Mouse (Mus musculus): ENCODE measurements at regions not wholly inside any gene's neighbourhood (a gene's known extent, or its start where the extent isn't known, plus 50 kb on each side); places are given as distances from the start of the nearest gene placed in this dataset.

DNA sequence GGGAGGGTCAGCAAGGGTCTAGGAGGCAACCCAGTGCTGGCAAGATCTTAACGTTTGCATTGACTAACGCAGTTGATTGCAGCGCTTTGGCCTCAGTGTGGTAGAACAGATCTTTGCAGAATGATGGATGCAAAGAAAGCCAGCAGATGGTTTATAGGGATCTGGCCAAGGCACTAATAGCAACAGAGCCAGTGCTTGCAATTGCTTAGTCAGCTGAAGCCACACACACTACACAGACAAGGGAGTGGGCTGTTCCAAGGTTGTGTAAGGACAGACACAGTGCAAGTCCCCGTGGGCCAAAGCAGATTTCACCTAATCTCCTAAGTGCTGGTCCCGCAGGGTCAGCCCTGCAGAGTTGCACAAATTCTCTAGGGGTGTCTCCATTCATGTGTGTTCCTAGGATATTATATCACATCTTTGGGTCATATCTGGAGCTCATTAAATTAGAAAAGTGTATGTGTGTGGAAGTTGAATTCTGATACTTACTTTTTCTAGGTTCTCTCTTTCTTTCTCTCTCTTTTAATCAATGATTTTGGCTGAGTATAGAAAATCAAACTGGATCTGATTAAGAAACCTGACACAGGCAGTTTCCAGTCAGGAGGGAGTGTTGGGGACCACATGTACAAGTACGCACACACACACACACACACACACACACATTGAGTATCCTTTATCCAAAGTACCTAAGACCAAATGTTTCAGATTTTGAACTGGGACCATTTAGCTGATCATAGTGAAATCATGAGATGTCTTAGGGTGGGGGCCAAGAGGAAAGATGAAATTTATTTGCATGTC is 68.5 kb upstream of the Mboat1 start:
- Histone ChIP-seq H3K9me3 (ENCODE audit: control insufficient read depth, low read length) (no peaks in the 10 kb centered on the region), H3K27ac (replicated peaks; ENCODE audit: low read depth, low read length) (no peak overlapping the region)
- DNase-seq = no peak

DNA sequence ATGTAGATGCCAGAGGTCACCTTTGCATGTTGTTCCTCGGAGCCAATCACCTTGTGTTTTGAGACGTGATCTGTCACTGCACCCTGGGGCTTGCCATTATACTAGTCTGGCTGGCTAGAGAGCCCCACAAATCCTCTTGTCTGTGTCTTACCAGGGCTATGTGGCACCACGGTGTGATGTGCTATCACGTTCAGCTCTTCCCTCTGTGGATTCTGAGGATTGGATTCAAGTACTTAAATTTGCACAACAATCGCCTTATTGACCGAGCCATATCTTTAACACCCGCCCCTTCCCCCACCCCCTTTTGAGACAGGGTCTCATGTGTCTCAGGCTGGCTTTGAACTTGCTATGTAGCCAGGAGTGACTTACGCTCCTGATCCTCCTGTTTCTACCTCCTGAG is 70.8 kb upstream of the Mboat1 start:
- no peaks in the 10 kb centered on the region for H3K27me3 ChIP-seq (ENCODE audit: control insufficient read depth, insufficient read depth, low read length)
- H3K4me1 ChIP-seq (ENCODE audit: control insufficient read depth, insufficient read depth, low read length) = no peaks in the 10 kb centered on the region
- no peaks in the 10 kb centered on the region for H3K36me3 ChIP-seq (ENCODE audit: control insufficient read depth, insufficient read depth, low read length)
- no peak overlapping the region for H3K4me3 ChIP-seq (replicated peaks; ENCODE audit: low read depth, low read length)
- no peak for DNase-seq
- no peak overlapping the region for H3K9ac ChIP-seq (replicated peaks; ENCODE audit: low read length)
- 35% methylated on average over 8 of the region's 8 CpGs for WGBS
- no peak overlapping the region for H3K4me2 ChIP-seq (ENCODE audit: low read length)
- no peak overlapping the region for H3K27ac ChIP-seq (replicated peaks; ENCODE audit: low read depth, low read length)
- no peak for ATAC-seq (ENCODE audit: low FRiP score, low TSS enrichment)
- H3K9me3 ChIP-seq (ENCODE audit: control insufficient read depth, low read length) = no peaks in the 10 kb centered on the region

More for the DNA sequence above, 68.5 kb upstream of the Mboat1 start:
- H3K9ac ChIP-seq (replicated peaks; ENCODE audit: low read length) = no peak overlapping the region
- no peaks in the 10 kb centered on the region for H3K27me3 ChIP-seq (ENCODE audit: control insufficient read depth, insufficient read depth, low read length)
- H3K36me3 ChIP-seq (ENCODE audit: control insufficient read depth, insufficient read depth, low read length) = no peaks in the 10 kb centered on the region
- 84% methylated on average over 6 of the region's 6 CpGs for WGBS
- H3K4me2 ChIP-seq (ENCODE audit: low read length) = no peak overlapping the region
- no peaks in the 10 kb centered on the region for H3K4me1 ChIP-seq (ENCODE audit: control insufficient read depth, insufficient read depth, low read length)
- H3K4me3 ChIP-seq (replicated peaks; ENCODE audit: low read depth, low read length) = no peak overlapping the region
- no peak for ATAC-seq (ENCODE audit: low FRiP score, low TSS enrichment)

DNA sequence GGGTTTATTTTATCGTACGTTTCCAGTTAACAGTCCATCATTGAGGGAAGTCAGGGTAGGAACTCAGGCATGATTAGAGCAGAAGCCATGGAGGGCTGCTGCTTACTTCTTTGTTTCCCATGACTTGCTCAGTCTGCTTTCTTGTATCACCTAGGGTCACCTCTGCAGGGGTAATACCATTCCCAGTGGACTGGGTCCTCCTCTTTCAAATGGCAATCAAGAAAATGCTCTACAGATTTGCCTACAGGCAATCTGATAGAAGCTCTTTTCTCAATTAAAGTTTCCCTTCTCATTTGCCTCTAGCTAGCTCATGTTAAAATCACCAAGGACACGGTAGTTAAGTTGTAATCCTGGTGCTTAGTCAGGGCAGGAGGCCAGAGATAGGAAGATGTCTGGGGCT is 72.5 kb upstream of the Mboat1 start:
- no peak for DNase-seq
- Histone ChIP-seq H3K36me3 (ENCODE audit: control insufficient read depth, insufficient read depth, low read length) (no peaks in the 10 kb centered on the region), H3K4me1 (ENCODE audit: control insufficient read depth, insufficient read depth, low read length) (no peaks in the 10 kb centered on the region), H3K4me3 (replicated peaks; ENCODE audit: low read depth, low read length) (no peak overlapping the region), H3K9ac (replicated peaks; ENCODE audit: low read length) (no peak overlapping the region), H3K27me3 (ENCODE audit: control insufficient read depth, insufficient read depth, low read length) (no peaks in the 10 kb centered on the region), H3K4me2 (ENCODE audit: low read length) (no peak overlapping the region), H3K27ac (replicated peaks; ENCODE audit: low read depth, low read length) (no peak overlapping the region), H3K9me3 (ENCODE audit: control insufficient read depth, low read length) (no peaks in the 10 kb centered on the region)
- WGBS = 73% methylated on average over 3 of the region's 3 CpGs
- no peak for ATAC-seq (ENCODE audit: low FRiP score, low TSS enrichment)

DNA sequence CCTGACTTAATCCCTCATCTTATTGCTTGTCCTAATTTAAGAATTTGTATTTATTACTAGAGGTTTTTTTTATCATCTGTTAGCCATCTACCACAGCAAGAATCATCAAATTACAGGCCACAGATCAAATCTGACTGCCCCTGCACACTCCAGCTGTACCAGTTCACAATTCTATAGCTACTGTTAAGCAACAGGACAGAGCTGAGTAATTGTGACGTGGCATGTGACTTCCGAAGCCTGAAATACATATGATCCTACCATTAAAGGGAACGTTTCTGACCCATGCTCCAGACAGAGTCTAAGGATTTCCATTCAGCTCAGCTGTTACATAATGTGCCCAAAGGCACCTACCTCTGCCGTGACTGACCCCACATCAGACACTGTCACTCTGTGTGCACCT is 74.0 kb upstream of the Mboat1 start:
- WGBS = 88% methylated on average over 4 of the region's 4 CpGs
- Histone ChIP-seq H3K4me3 (replicated peaks; ENCODE audit: low read depth, low read length) (no peak overlapping the region), H3K27me3 (ENCODE audit: control insufficient read depth, insufficient read depth, low read length) (no peaks in the 10 kb centered on the region), H3K9ac (replicated peaks; ENCODE audit: low read length) (no peak overlapping the region), H3K4me2 (ENCODE audit: low read length) (no peak overlapping the region), H3K9me3 (ENCODE audit: control insufficient read depth, low read length) (no peaks in the 10 kb centered on the region), H3K27ac (replicated peaks; ENCODE audit: low read depth, low read length) (no peak overlapping the region), H3K4me1 (ENCODE audit: control insufficient read depth, insufficient read depth, low read length) (no peaks in the 10 kb centered on the region), H3K36me3 (ENCODE audit: control insufficient read depth, insufficient read depth, low read length) (no peaks in the 10 kb centered on the region)
- no peak for ATAC-seq (ENCODE audit: low FRiP score, low TSS enrichment)
- no peak for DNase-seq

DNA sequence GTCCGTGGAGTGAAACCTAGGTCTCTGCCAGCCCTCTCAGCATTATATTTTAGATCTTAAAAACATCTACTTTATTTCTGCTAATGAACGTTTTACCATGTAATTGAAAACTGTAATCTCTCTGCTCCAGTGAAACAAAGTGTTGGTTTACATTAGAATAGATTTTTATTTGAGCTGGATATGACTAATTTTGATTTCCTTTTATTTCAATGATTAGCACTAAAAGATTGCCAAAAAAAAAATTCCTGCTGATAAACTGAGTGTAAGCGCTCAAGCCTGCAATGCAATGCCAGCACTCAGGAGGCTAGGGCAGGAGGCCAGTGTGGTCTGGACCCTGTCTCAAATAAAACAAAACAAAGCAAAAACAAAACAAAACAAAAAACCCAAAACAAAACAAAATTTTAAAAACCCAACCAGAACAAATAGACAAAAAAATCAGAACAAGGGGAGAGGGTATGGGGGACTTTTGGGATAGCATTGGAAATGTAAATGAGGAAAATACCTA is 69.3 kb upstream of the E2f3 start:
- H3K4me3 ChIP-seq (replicated peaks; ENCODE audit: low read depth, low read length) = no peak overlapping the region
- DNase-seq = no peak
- H3K9ac ChIP-seq (replicated peaks; ENCODE audit: low read length) = no peak overlapping the region
- no peak overlapping the region for H3K27ac ChIP-seq (replicated peaks; ENCODE audit: low read depth, low read length)
- H3K27me3 ChIP-seq (ENCODE audit: control insufficient read depth, insufficient read depth, low read length) = no peaks in the 10 kb centered on the region
- H3K9me3 ChIP-seq (ENCODE audit: control insufficient read depth, low read length) = no peaks in the 10 kb centered on the region
- H3K4me2 ChIP-seq (ENCODE audit: low read length) = no peak overlapping the region
- no peak for ATAC-seq (ENCODE audit: low FRiP score, low TSS enrichment)
- H3K36me3 ChIP-seq (ENCODE audit: control insufficient read depth, insufficient read depth, low read length) = no peaks in the 10 kb centered on the region
- no peaks in the 10 kb centered on the region for H3K4me1 ChIP-seq (ENCODE audit: control insufficient read depth, insufficient read depth, low read length)
- WGBS = 87% methylated on average over 3 of the region's 3 CpGs

DNA sequence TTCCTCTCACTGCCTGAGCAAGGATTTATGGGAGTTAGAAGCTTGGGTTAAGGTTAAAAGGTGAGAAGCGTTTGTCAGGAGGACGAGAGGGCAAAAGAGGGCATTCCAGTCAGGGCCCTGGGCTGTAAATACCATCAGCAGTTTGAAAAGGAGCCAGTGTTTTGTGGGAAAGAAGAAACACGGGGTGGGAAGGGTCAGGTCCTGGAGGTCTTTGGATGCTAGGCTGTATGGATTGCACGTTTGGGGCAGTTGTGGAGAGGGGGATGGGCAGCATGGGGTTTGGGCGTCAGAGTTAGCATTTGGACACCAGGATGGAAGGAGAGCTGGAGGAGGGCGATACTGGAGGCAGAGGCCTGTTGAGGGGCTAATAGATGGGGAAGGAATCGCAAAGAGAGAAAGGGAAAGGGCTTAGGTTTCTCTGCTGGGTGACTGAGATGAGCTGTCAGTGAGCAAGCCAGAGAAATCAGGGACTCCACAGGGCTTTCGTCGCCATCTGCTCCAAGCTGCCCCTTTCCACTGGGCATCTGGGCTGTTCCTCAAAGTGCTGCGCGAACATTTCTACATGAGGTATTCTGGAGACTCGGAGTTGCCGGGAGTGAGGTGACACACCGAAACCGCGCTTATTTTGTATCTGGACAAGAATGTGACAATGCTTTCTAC is 66.2 kb upstream of the E2f3 start:
- Histone ChIP-seq H3K4me2 (ENCODE audit: low read length) (no peak overlapping the region), H3K9ac (replicated peaks; ENCODE audit: low read length) (no peak overlapping the region), H3K4me1 (ENCODE audit: control insufficient read depth, insufficient read depth, low read length) (no peaks in the 10 kb centered on the region), H3K27ac (replicated peaks; ENCODE audit: low read depth, low read length) (no peak overlapping the region), H3K27me3 (ENCODE audit: control insufficient read depth, insufficient read depth, low read length) (no peaks in the 10 kb centered on the region), H3K4me3 (replicated peaks; ENCODE audit: low read depth, low read length) (no peak overlapping the region), H3K9me3 (ENCODE audit: control insufficient read depth, low read length) (no peaks in the 10 kb centered on the region), H3K36me3 (ENCODE audit: control insufficient read depth, insufficient read depth, low read length) (no peaks in the 10 kb centered on the region)
- WGBS = 75% methylated on average over 16 of the region's 16 CpGs
- DNase-seq (no peak), ATAC-seq (ENCODE audit: low FRiP score, low TSS enrichment) (no peak)

DNA sequence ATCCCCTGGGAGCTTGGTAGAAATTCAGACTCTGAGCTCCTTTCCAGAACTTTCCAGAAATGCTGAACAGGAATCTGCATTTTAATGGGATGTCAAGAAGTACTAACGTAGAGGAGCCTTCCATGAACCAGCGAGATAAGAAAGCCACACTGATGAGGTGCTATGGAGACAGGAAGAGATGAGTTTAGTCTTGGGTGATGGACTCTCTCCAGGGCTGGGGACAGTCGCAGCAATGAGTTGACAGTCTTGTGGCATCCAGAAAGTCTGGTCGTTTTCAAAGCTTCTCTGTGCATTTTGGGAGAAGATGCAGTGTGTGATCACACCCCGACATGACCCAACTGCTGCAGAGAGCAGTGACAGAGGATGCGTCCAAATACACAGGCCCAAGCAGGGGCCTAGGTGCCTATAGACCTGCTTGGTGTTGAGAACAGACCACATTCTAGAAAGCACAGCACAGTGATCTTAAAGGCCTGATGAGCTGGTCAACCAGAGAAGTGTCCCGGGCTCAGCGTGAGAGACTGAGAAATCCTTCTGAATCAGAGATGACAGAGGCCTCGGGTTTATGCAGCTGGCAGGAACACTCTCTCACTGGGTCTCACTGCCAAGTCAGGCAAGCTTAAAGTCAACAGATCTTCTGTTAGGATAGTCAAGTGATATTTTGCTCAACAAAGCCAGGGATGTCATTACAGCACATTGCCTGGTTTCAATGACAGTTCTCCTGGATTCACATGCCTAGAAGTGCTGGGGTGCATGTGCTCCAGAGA is 65.1 kb upstream of the E2f3 start:
- Histone ChIP-seq H3K4me2 (ENCODE audit: low read length) (no peak overlapping the region), H3K4me1 (ENCODE audit: control insufficient read depth, insufficient read depth, low read length) (no peaks in the 10 kb centered on the region), H3K36me3 (ENCODE audit: control insufficient read depth, insufficient read depth, low read length) (no peaks in the 10 kb centered on the region), H3K27me3 (ENCODE audit: control insufficient read depth, insufficient read depth, low read length) (no peaks in the 10 kb centered on the region), H3K4me3 (replicated peaks; ENCODE audit: low read depth, low read length) (no peak overlapping the region), H3K9me3 (ENCODE audit: control insufficient read depth, low read length) (no peaks in the 10 kb centered on the region), H3K27ac (replicated peaks; ENCODE audit: low read depth, low read length) (no peak overlapping the region), H3K9ac (replicated peaks; ENCODE audit: low read length) (no peak overlapping the region)
- ATAC-seq (ENCODE audit: low FRiP score, low TSS enrichment) (no peak), DNase-seq (no peak)
- 85% methylated on average over 9 of the region's 9 CpGs for WGBS

DNA sequence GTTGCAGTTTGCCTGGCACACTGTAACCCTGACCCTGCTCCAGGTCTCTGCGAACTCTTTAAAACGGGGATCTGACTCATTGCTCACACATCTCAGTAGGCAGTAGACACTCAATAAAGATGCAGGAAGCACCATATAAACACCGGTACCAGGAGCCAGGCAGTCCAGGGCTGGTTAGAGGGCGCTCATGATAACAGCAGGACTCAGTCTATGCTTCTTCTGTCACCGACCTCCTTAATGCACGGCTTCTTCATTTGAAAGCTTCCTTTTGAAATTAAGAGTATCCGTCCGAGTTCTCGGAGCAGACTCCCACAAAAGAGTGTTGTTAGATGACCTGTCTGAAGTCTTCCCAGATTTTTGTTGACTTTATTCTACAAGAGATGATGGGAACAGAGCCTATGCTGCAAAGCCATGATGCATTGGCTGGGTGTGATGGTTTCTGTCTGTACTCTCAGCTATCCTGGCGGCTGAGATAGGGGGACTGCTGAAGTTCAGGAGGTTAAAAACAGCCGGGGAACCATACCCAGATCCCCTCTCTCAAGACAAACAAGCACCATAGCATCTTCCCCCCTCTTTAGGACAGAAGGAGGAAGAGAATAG is 62.5 kb upstream of the E2f3 start:
- no peak for ATAC-seq (ENCODE audit: low FRiP score, low TSS enrichment)
- WGBS = 89% methylated on average over 11 of the region's 11 CpGs

More for the DNA sequence above, 62.5 kb upstream of the E2f3 start:
- DNase-seq = no peak
- Histone ChIP-seq H3K9ac (replicated peaks; ENCODE audit: low read length) (no peak overlapping the region), H3K4me2 (ENCODE audit: low read length) (no peak overlapping the region), H3K27me3 (ENCODE audit: control insufficient read depth, insufficient read depth, low read length) (no peaks in the 10 kb centered on the region), H3K27ac (replicated peaks; ENCODE audit: low read depth, low read length) (no peak overlapping the region), H3K9me3 (ENCODE audit: control insufficient read depth, low read length) (no peaks in the 10 kb centered on the region), H3K36me3 (ENCODE audit: control insufficient read depth, insufficient read depth, low read length) (no peaks in the 10 kb centered on the region), H3K4me1 (ENCODE audit: control insufficient read depth, insufficient read depth, low read length) (no peaks in the 10 kb centered on the region), H3K4me3 (replicated peaks; ENCODE audit: low read depth, low read length) (no peak overlapping the region)
